Mouse (Mus musculus): ENCODE data around the gene Sart3. TPM values are rescaled to one million over a fixed set of nuclear protein-coding genes. Genes with fewer than 3 reads are reported as not detected.
A peak's percentile ranks its signal among the peaks of the same experiment; 100 is the strongest.

Sart3 gene
- polyA plus RNA-seq (2012; fragmentation: generic; extraction: Trizol): 29.3 TPM

DNA sequence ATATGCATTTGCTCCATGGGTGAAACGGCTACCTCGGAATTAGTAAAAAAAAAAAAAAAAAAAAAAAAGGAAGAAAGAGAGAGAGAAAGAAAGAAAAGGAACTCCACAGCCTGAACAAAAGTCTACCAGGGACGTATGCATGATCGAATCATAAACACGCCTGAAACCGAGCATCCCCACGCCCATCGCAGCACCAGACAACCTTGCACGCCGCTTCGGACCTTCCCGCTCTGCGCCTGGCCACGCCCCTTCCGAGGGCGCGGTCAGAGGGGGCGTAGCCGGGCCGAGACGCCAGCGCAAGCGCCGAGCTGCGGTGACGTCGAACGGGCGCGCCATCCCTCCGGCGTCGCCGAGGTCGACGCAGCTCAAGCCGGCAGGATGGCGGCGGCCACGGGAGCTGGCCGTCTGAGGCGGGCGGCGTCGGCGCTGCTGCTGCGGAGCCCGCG is at the start of gene Sart3, which contains the start of gene Iscu:
TSS of gene Sart3 (minus strand) at position 61 of the 446 bp plus-strand sequence.
TSS of gene Iscu (plus strand) at position 299 of the 446 bp plus-strand sequence.
- peak within 1 kb of the TSS; percentile 62 for H3K4me3 ChIP-seq
- peak within 1 kb of the TSS; percentile 98 for H3K4me2 ChIP-seq (ENCODE audit: low read depth)
- H3K36me3 ChIP-seq (ENCODE audit: control insufficient read depth, insufficient read depth): no peaks in the 10 kb centered on the region
- H3K79me2 ChIP-seq (ENCODE audit: control insufficient read depth, insufficient read depth): peaks cover 51% of the 10 kb centered on the region
- no peaks in the 10 kb centered on the region for H3K27me3 ChIP-seq (ENCODE audit: control insufficient read depth, insufficient read depth, insufficient read length)
- peak within 1 kb of the TSS; percentile 48 for H3ac ChIP-seq (ENCODE audit: control insufficient read depth, insufficient read length)
- peak; percentile 85 for TF ChIP-seq SRF (IDR thresholded peaks at IDR 0.05; ENCODE audit: control insufficient read depth, insufficient read length, low read depth)
- TF ChIP-seq MAX (IDR thresholded peaks at IDR 0.05; ENCODE audit: low read depth): peak; percentile 79
- TF ChIP-seq TCF12 (IDR thresholded peaks at IDR 0.05; ENCODE audit: insufficient read depth, poor library complexity, severe bottlenecking): no peak
- no peak for TF ChIP-seq TCF3 (IDR thresholded peaks at IDR 0.05; ENCODE audit: insufficient read length, low read depth)
- TF ChIP-seq MYOD1 (IDR thresholded peaks at IDR 0.05; ENCODE audit: control insufficient read depth in 1 of 3, insufficient read length in 2 of 3, low read depth in 2 of 3): peak in 1 of 3 experiments; percentile 40
- TF ChIP-seq POLR2AphosphoS2 (IDR thresholded peaks at IDR 0.05; ENCODE audit: insufficient read length, low read depth): peak; percentile 51
- peak; percentile 96 for TF ChIP-seq E2F4 (IDR thresholded peaks at IDR 0.05; ENCODE audit: insufficient read depth)
- peak in 1 of 3 experiments; percentile 42 for TF ChIP-seq MYOG (IDR thresholded peaks at IDR 0.05; ENCODE audit: control insufficient read depth in 1 of 3, insufficient read depth in 1 of 3, insufficient read length in 2 of 3, low read depth in 2 of 3)
- TF ChIP-seq POLR2A (IDR thresholded peaks at IDR 0.05; ENCODE audit: insufficient read length, low read depth): peak; percentile 80

DNA sequence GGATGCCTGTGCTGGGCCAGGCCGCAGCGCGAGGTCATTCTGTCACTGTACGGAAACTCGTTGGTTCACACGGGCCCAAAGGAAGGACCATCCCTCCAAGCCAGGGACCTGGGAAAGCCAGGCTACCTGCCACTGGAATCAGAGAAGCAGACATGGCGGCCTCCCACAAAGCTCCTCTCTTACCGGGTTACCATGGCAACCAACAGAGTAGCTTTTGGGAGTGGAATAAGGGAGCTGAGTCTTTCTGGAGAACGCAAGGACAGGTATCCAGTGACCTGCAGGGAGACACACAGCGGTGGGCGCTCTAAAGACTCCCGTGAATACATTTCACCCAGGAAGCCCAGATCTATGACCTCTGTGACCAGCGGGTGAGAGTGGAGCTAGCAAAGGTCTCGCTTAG is 46.3 kb upstream of the Sart3 start:
- Histone ChIP-seq H3K4me3 (no peak overlapping the region), H3K4me2 (ENCODE audit: low read depth) (no peak overlapping the region)
- no peak for TF ChIP-seq REST (IDR thresholded peaks at IDR 0.05; ENCODE audit: insufficient read depth, insufficient read length)
- no peak for TF ChIP-seq POLR2A (IDR thresholded peaks at IDR 0.05; ENCODE audit: insufficient read length, low read depth)
- TF ChIP-seq USF1 (IDR thresholded peaks at IDR 0.05; ENCODE audit: low read depth): no peak
- TF ChIP-seq TCF3 (IDR thresholded peaks at IDR 0.05; ENCODE audit: insufficient read length, low read depth): no peak
- TF ChIP-seq SRF (IDR thresholded peaks at IDR 0.05; ENCODE audit: control insufficient read depth, insufficient read length, low read depth): no peak

DNA sequence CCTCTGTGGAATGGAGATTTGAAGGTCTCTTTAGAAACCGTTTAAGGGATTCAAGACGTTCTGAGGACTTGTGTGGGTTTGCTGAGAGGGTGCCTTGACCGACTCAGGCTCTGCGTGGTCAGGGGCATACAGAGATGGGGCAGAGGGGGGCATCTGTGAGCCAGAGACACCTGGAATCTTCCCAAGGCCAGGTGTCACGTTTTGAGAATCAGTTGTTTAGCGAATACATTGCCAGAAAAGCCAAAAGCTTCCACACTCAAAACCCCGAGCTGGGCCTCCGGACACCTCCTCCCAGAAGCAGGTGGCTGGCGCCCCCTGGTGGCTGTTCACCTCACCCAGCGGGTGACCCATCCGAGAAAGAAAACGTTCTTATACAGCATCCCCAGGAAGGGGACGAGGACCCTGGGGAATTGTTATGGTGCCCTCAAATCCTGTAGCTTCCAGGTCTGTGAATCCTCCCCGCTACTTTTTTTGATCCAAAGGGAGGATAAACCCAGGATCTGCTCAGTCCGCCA is 43.4 kb upstream of the Sart3 start:
- no peaks in the 10 kb centered on the region for H3K79me2 ChIP-seq (ENCODE audit: control insufficient read depth, insufficient read depth)
- peak overlapping the region; percentile 31 for H3K4me2 ChIP-seq (ENCODE audit: low read depth)

More for the DNA sequence above, 46.3 kb upstream of the Sart3 start:
- H3K27me3 ChIP-seq (ENCODE audit: control insufficient read depth, insufficient read depth, insufficient read length): peaks cover 6% of the 10 kb centered on the region
- H3K79me2 ChIP-seq (ENCODE audit: control insufficient read depth, insufficient read depth): no peaks in the 10 kb centered on the region
- no peaks in the 10 kb centered on the region for H3K36me3 ChIP-seq (ENCODE audit: control insufficient read depth, insufficient read depth)
- H3ac ChIP-seq (ENCODE audit: control insufficient read depth, insufficient read length): no peak overlapping the region

DNA sequence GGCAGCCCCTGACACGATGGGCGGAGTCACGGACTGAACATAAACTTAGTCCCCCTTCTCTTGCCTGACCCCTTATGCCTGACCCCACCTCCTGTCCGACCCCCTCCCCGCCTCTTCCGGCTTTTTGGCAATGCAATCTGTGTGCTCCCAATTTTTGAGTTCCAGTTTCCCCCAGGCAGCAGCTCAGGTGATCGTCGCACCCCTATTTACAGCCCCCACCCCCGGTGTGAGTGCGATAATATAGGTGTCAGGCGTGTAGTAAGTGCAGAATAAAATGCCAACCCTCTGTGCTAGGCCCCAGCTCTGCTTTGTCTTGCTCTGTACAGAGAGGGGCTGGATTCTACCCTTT is 42.7 kb upstream of the Sart3 start:
- H3K4me2 ChIP-seq (ENCODE audit: low read depth): no peak overlapping the region
- no peaks in the 10 kb centered on the region for H3K79me2 ChIP-seq (ENCODE audit: control insufficient read depth, insufficient read depth)
- no peaks in the 10 kb centered on the region for H3K36me3 ChIP-seq (ENCODE audit: control insufficient read depth, insufficient read depth)
- TF ChIP-seq POLR2A (IDR thresholded peaks at IDR 0.05; ENCODE audit: insufficient read length, low read depth) (no peak), USF1 (IDR thresholded peaks at IDR 0.05; ENCODE audit: low read depth) (no peak), TCF3 (IDR thresholded peaks at IDR 0.05; ENCODE audit: insufficient read length, low read depth) (no peak), REST (IDR thresholded peaks at IDR 0.05; ENCODE audit: insufficient read depth, insufficient read length) (no peak), POLR2AphosphoS2 (IDR thresholded peaks at IDR 0.05; ENCODE audit: insufficient read length, low read depth) (no peak), TCF12 (IDR thresholded peaks at IDR 0.05; ENCODE audit: insufficient read depth, poor library complexity, severe bottlenecking) (no peak), SRF (IDR thresholded peaks at IDR 0.05; ENCODE audit: control insufficient read depth, insufficient read length, low read depth) (no peak), CEBPB (IDR thresholded peaks at IDR 0.05; ENCODE audit: insufficient read depth, poor library complexity, severe bottlenecking) (no peak), MAX (IDR thresholded peaks at IDR 0.05; ENCODE audit: low read depth) (no peak), MYOD1 (IDR thresholded peaks at IDR 0.05; ENCODE audit: control insufficient read depth in 1 of 3, insufficient read length in 2 of 3, low read depth in 2 of 3) (no peak), E2F4 (IDR thresholded peaks at IDR 0.05; ENCODE audit: insufficient read depth) (no peak)
- no peak overlapping the region for H3K4me3 ChIP-seq
- peaks cover 6% of the 10 kb centered on the region for H3K27me3 ChIP-seq (ENCODE audit: control insufficient read depth, insufficient read depth, insufficient read length)
- no peak overlapping the region for H3ac ChIP-seq (ENCODE audit: control insufficient read depth, insufficient read length)

More for the DNA sequence above, 43.4 kb upstream of the Sart3 start:
- Histone ChIP-seq H3K27me3 (ENCODE audit: control insufficient read depth, insufficient read depth, insufficient read length) (peaks cover 6% of the 10 kb centered on the region), H3K36me3 (ENCODE audit: control insufficient read depth, insufficient read depth) (no peaks in the 10 kb centered on the region), H3ac (ENCODE audit: control insufficient read depth, insufficient read length) (no peak overlapping the region), H3K4me3 (no peak overlapping the region)
- TF ChIP-seq SRF (IDR thresholded peaks at IDR 0.05; ENCODE audit: control insufficient read depth, insufficient read length, low read depth) (no peak), POLR2AphosphoS2 (IDR thresholded peaks at IDR 0.05; ENCODE audit: insufficient read length, low read depth) (no peak), REST (IDR thresholded peaks at IDR 0.05; ENCODE audit: insufficient read depth, insufficient read length) (no peak)

DNA sequence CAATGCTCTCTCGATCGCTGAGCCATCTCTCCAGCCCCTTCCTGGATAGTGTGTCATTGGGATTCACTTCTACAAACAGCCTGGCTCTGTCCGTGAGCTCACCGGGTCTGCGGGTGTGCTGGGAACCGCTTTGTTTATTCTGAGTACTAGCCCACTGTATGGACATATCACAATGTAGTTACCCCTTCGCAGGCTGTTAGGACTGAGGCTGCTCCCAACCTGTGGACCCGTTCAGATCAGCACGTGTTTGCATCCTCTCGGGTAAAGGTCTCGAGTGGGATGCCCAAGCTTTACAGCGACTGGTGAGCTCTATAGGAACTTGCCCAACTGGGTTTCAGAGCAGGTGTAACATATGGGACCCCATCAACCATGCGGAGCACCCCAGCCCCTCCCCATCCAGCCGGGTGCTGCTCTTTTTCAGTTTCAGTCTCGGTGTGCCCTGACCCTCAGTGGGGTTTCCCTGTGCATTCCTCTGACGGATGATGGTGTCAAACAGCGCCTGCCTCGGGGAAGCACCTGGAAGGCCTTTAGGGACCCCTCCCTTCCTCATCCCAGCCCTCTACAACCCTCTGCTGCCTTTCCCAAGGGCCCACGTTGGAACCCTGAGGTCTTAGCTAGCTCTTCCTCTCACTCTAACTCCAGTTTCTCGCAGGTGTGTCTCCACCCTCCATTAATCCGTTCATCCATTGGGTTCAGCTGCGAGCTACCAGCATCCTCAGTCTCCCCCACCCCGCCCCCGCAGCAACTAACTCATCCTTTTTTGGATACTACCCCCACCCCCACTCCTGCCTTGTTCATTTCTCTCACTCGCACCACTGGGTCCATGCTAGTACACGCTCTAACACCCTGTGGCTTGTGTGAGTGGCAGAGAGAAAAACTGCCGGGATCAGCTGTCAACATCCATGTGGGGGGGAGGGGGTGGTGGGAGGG is 42.1 kb upstream of the Sart3 start:
- no peaks in the 10 kb centered on the region for H3K79me2 ChIP-seq (ENCODE audit: control insufficient read depth, insufficient read depth)
- TF ChIP-seq E2F4 (IDR thresholded peaks at IDR 0.05; ENCODE audit: insufficient read depth) (no peak), POLR2A (IDR thresholded peaks at IDR 0.05; ENCODE audit: insufficient read length, low read depth) (no peak), TCF12 (IDR thresholded peaks at IDR 0.05; ENCODE audit: insufficient read depth, poor library complexity, severe bottlenecking) (no peak), POLR2AphosphoS2 (IDR thresholded peaks at IDR 0.05; ENCODE audit: insufficient read length, low read depth) (no peak), TCF3 (IDR thresholded peaks at IDR 0.05; ENCODE audit: insufficient read length, low read depth) (no peak), CEBPB (IDR thresholded peaks at IDR 0.05; ENCODE audit: insufficient read depth, poor library complexity, severe bottlenecking) (no peak), MAX (IDR thresholded peaks at IDR 0.05; ENCODE audit: low read depth) (no peak), MYOD1 (IDR thresholded peaks at IDR 0.05; ENCODE audit: control insufficient read depth in 1 of 3, insufficient read length in 2 of 3, low read depth in 2 of 3) (no peak), USF1 (IDR thresholded peaks at IDR 0.05; ENCODE audit: low read depth) (no peak), SRF (IDR thresholded peaks at IDR 0.05; ENCODE audit: control insufficient read depth, insufficient read length, low read depth) (no peak)
- H3K4me3 ChIP-seq: no peak overlapping the region
- peaks cover 6% of the 10 kb centered on the region for H3K27me3 ChIP-seq (ENCODE audit: control insufficient read depth, insufficient read depth, insufficient read length)
- no peaks in the 10 kb centered on the region for H3K36me3 ChIP-seq (ENCODE audit: control insufficient read depth, insufficient read depth)
- H3ac ChIP-seq (ENCODE audit: control insufficient read depth, insufficient read length): no peak overlapping the region
- H3K4me2 ChIP-seq (ENCODE audit: low read depth): no peak overlapping the region
